Mouse (Mus musculus) Patski (cell line): ENCODE measurements around the gene Mical3. TPM values are rescaled to one million over a fixed set of nuclear protein-coding genes. Genes with fewer than 3 reads are reported as not detected.

Experiments
- ATAC-seq: fragments of 100-300 bp; one replicate; pipeline ENCODE4 v1.8.0; 2021
- CTCF ChIA-PET: fragments of 350-600 bp; sonication (Branson Sonifier 250); formaldehyde crosslinking; loops from one replicate; lab custom pipeline; 2022; ENCODE audit warnings: inconsistent platforms; lab: Charles Lee
- POLR2A ChIA-PET: fragments of 350-600 bp; sonication (Branson Sonifier 250); formaldehyde crosslinking; loops from one replicate; lab custom pipeline; 2022; ENCODE audit warnings: antibody characterized with exemption, inconsistent platforms; lab: Charles Lee
- DNase-seq: peaks from one replicate; pipeline ENCODE4 v3.0.0-alpha.2; 2011; ENCODE audit warnings: low read depth, low spot score
- H3K27me3 ChIP-seq: fragments of 371-371 bp; one replicate; pipeline ENCODE4 v1.5.1; 2021
- CTCF ChIP-seq: fragments of 100-300 bp; IDR thresholded peaks from one replicate; pipeline ENCODE4 v1.5.1; 2021
- in situ Hi-C: fragments of 300-500 bp; cut with MboI; formaldehyde crosslinking; loops from 3 replicates; pipeline ENCODE4 v1.11.1; 2018; ENCODE audit warnings: low pct_unique_long_range_greater_than_20kb, mixed read lengths
- polyA plus RNA-seq: library from polyadenylated mRNA; unstranded; gene quantifications from one replicate; pipeline ENCODE4 v1.2.3, GENCODE M21; 2021

The Mical3 gene
- polyA plus RNA-seq, 1 experiment from 2014 or later, result 47.3 TPM

DNA sequence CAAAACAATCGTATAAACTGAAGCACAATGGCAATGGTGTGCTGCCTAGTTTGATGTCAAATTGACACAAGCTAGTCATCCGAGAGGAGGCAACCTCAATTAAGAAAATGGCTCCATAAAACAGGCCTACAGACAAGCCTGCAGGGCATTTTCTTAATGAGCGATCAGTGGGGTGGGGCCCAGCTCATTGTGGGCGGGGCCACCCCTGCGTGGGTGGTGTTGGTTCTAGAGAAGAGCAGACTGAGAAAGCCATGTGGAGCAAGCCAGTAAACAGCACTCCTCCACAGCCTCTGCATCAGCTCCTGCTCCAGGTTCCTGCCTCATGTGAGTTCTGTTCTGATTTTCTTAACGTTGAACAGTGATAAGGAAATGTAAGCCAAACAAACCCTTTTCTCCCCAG is 6.4 kb upstream of the Mical3 start:
- no peak for TF ChIP-seq CTCF
- H3K27me3 ChIP-seq, result no peaks in the 10 kb centered on the region
- POLR2A ChIA-PET, result no interaction called here
- CTCF ChIA-PET, result interaction anchor here (1.6 kb wide), 1 partner anchor 33 kb away, joined by 3 read pairs; no protein-coding TSS in a partner anchor
- in situ Hi-C loops, result no loop called here
- no peak for ATAC-seq
- no peak for DNase-seq

DNA sequence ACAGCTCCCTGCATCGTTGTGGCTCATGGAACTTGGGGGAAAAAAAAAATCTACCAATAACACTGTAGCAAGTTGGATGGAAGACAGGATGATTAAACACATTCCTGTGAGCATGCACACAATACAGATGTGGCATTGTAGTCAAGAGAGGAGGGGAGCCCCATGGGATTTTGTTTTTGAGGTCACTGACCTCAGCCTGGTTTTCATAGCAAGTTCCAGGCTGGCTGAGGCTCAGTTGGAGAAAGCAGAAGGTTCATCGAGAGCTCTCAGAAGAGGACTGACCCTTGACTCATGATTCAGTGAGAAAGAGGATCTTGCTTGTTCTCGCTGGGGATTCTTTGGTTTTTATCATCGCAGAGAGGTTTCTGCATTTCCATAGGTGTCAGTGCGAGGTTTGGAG is 4.1 kb upstream of the Mical3 start:
- ATAC-seq (no peak), DNase-seq (no peak)
- no peaks in the 10 kb centered on the region for H3K27me3 ChIP-seq
- no peak for TF ChIP-seq CTCF
- CTCF ChIA-PET, result interaction anchor here (1.5 kb wide), 1 partner anchor 8 kb away, joined by 4 read pairs; no protein-coding TSS in a partner anchor
- in situ Hi-C loops, result loop anchor here (5.0 kb wide), 1 partner anchor 42 kb away; no protein-coding TSS in a partner anchor
- POLR2A ChIA-PET, result no interaction called here

DNA sequence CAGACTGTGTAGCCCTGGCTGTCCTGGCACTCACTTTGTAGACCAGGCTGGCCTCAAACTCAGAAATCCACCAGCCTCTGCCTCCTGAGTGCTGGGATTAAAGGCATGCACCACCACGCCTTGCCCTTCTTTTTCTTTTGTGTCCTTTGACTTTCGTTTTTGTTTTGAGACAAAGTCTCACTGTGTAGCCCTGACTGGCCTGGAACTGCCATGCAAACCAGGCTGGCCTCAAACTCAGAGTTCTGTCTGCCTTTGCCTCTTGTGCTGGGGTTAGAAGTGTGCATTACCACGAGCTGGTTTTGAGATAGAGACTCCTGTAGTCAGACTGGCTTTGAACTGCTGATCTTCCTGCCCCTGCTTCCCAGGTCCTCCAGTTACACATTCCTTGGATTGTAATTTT is 3.5 kb upstream of the Mical3 start:
- in situ Hi-C loops, result loop anchor here (5.0 kb wide), 1 partner anchor 43 kb away; no protein-coding TSS in a partner anchor
- no peak for TF ChIP-seq CTCF
- H3K27me3 ChIP-seq, result no peaks in the 10 kb centered on the region
- POLR2A ChIA-PET, result no interaction called here
- ATAC-seq, result no peak
- CTCF ChIA-PET, result interaction anchor here (1.5 kb wide), 1 partner anchor 9 kb away, joined by 4 read pairs; no protein-coding TSS in a partner anchor
- no peak for DNase-seq

DNA sequence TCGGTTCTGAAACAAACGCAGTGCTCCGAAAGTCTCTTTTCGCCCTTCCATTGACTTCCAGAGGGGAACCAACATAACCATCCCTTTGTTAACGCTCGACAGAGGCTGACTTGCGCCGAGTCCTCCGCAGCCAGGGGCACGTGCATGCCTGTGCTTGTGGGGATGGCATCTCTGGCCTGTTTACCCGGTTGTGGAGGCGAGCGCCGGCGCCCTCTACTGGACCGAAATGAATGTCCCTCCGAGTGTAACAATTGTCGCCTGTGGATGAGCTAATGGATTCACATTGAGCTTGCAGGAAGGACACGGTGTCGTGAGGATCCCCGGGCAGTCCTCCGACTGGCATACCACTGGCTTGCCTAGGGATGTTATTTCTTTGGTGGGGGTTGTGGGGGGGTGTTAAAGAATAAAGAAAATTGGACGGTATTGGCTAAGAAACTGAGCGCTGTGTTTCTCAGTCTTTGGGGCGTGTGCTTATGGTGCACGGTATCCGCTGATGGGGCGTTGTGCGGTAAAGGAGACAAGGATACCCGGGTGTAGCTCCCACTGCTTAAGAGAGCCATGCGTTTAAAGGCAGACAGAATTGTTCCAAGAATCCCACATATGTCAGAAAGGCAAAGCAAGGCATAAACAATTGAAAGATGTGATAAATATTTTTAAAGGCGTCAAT is 627 bp downstream of the Mical3 start:
- no peaks in the 10 kb centered on the region for H3K27me3 ChIP-seq
- ChIA-PET POLR2A (no interaction called here), CTCF (interaction anchor here (0.6 to 2.4 kb wide), 13 partner anchors 10 to 227 kb away, joined by 3 to 25 read pairs (median 3); no protein-coding TSS in a partner anchor)
- no peak for DNase-seq
- in situ Hi-C loops, result loop anchor here (5.0 kb wide), 1 partner anchor 47 kb away; no protein-coding TSS in a partner anchor
- peak; percentile 96 for TF ChIP-seq CTCF
- peak; percentile 80 for ATAC-seq

DNA sequence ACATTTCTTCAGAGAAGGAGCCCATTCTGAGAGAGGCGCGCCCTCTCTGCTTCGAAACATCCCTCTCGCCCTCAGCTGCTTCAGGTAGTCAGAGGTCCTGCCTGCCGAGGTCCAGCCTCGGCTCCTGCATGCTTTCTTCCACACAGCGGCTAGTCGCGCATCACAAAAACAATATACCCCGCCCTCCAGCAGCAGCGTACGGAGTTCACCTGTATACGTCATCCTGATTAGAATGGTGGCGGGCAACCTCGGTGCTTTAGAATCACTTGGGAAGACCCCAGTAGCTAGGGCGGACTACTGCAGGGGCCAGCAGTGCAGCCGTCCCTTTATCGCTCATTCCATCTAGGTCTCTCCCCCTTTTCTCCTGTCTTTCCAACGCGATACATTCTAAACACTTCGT is 1.3 kb downstream of the Mical3 start:
- ATAC-seq (no peak), DNase-seq (no peak)
- ChIA-PET CTCF (interaction anchor here (0.9 to 1.9 kb wide), 6 partner anchors 22 to 226 kb away, joined by 3 to 18 read pairs (median 3); no protein-coding TSS in a partner anchor), POLR2A (no interaction called here)
- no peak for TF ChIP-seq CTCF
- no peaks in the 10 kb centered on the region for H3K27me3 ChIP-seq
- in situ Hi-C loops, result no loop called here

DNA sequence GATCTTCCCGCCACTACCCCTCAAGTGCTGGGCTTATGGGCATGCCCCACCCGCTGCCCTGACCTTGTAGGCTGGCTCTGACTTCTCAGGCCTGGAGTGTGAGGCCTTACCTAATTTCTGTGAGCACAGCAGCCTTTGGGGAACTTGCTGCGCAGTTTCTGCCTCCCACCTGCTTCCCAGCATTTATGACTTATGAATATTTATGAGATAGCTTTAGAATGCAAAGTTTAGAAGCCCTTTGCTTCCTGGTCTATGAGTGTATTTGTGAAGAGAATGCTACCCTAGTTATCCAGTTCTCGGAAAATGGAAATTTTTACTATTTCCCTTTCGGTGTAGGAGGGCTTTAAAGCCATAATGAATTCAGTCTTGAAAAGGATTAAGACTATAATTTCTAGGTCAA is 2.1 kb downstream of the Mical3 start:
- no peak for ATAC-seq
- in situ Hi-C loops, result no loop called here
- no peak for TF ChIP-seq CTCF
- no peaks in the 10 kb centered on the region for H3K27me3 ChIP-seq
- POLR2A ChIA-PET, result no interaction called here
- CTCF ChIA-PET, result interaction anchor here (1.0 kb wide), 1 partner anchor 103 kb away, joined by 3 read pairs; no protein-coding TSS in a partner anchor
- no peak for DNase-seq

DNA sequence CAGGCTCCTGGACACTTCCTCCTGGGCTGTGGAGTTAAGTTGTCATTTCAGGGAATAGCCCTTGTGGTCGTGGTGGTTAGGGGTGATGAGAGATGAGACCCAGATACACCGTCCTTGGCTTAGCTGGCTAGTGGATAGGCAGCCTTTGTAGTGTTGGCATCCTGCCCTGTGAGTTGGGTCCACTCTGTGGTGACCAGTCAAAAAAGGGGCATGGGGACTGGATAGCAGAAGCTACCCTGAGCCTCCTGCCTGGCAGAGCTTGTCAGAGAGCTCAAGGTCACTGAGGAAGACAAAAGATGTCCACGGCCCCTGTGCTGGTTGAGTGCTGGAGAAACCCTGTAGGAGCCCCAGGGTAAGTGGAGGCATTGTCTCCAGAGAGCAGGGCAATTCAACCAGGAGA is 3.1 kb downstream of the Mical3 start:
- ATAC-seq, result no peak
- ChIA-PET POLR2A (no interaction called here), CTCF (interaction anchor here (0.8 kb wide), 1 partner anchor 84 kb away, joined by 4 read pairs; no protein-coding TSS in a partner anchor)
- H3K27me3 ChIP-seq, result no peaks in the 10 kb centered on the region
- no peak for DNase-seq
- in situ Hi-C loops, result no loop called here
- TF ChIP-seq CTCF, result no peak

DNA sequence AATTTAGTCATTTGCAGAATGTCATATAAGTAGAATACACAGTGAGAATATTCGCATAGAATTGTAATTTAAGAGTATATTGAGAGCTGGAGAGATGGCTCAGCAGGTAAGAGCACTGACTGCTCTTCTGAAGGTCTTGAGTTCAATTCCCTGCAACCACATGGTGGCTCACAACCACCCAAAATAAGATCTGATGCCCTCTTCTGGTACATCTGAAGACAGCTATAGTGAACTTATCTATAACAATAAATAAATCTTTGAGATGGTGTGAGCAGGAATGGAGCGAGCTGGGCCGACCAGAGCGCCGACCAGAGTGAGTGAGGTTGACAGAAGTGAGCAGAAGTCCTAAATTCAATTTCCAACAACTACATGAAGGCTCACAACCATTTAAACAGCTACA is 4.6 kb downstream of the Mical3 start:
- ATAC-seq (no peak), DNase-seq (no peak)
- peak; percentile 25 for TF ChIP-seq CTCF
- ChIA-PET POLR2A (no interaction called here), CTCF (interaction anchor here (1.2 to 1.6 kb wide), 3 partner anchors 17 to 101 kb away, joined by 3 to 5 read pairs (median 3); no protein-coding TSS in a partner anchor)
- in situ Hi-C loops, result no loop called here
- no peaks in the 10 kb centered on the region for H3K27me3 ChIP-seq

DNA sequence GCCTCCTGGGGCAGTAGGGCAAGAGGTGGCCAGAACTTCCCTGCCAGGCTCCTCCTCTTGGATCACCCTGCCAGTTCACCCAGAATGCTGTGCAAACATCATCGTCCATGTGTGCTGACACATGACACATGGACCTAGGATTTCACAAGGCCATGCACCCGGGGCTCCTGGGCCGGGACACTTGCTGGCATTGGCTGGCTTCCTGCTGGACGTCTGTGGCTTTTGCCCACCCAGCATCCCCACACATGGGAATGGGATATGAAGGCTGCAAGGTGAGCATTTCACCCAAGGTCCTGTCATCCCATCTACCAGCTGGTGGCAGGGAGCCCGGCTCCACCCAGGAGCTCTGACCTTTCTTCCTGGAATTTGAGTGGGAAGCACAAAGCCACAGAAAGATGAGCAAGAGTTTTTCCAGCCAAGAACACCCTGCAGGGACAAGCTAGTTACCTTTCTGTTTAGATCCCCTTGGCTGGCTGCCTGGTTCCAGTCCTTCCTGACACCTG is 8.0 kb downstream of the Mical3 start:
- TF ChIP-seq CTCF, result no peak
- in situ Hi-C loops, result loop anchor here (25.0 kb wide), 1 partner anchor 110 kb away; no protein-coding TSS in a partner anchor
- no peaks in the 10 kb centered on the region for H3K27me3 ChIP-seq
- ATAC-seq, result peak; percentile 51
- POLR2A ChIA-PET, result no interaction called here
- CTCF ChIA-PET, result no interaction called here
- DNase-seq, result no peak

DNA sequence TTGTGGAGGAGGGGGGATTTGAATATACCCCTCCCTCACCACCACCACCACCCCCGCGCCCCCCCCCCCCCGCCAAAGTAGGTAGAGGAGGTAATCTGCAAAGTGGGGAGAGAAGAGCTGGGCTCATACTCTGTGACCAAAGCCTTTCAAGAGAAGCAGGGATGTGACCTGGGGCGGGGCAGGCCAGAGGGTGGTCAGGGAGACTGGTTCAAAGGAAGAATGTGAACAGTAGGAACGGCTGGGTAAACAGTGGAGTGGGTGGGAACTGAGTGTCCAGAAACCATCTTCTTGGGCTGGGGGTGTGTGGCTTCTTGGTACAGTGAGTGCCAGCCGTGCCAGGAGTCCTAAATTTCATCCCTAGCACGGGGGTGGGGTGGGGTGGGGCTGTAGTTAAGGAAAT is 10.0 kb downstream of the Mical3 start:
- H3K27me3 ChIP-seq, result no peaks in the 10 kb centered on the region
- no peak for TF ChIP-seq CTCF
- ATAC-seq, result no peak
- DNase-seq, result no peak
- in situ Hi-C loops, result loop anchor here (25.0 kb wide), 1 partner anchor 108 kb away; no protein-coding TSS in a partner anchor
- ChIA-PET POLR2A (no interaction called here), CTCF (no interaction called here)
